9 mouse cellular contexts compared by ENCODE assay signal in the genomic region with DNA sequence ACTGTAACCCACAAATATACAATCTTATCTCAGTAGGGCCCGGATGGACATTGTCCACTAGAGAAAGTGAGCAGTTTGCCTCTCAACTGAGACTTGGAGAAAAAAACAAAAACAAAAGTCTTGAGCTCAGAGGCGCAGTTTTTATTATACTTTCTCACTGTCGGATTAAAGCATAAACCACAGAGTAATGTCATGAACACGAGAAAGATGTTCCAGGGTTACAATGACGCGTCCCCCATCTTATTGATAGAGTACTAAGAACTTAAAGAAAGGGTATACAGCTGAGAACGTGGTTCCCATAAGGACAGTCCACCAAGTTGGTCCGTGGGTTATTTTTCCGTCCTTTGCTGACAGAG. TPM values are rescaled to one million over a fixed set of nuclear protein-coding genes. Genes with fewer than 3 reads are reported as not detected.
DNase-seq lines count a peak whose midpoint lies in the region; ATAC-seq and TF ChIP-seq lines count a peak whose summit lies in the region.
"Had no signal": no experiment of that assay in that cellular context is flagged by ENCODE, and none has a peak within 500 bp of the region (broad histone marks: within the 10 kb centered on the region; RNA-seq: fewer than 3 reads in every experiment).

No protein-coding gene starts in this region.

- peak overlapping the region; percentile 100 for H3K27ac ChIP-seq in heart, adult 2 months
- no peak overlapping the region; the same call in 1 of the 2 replicates for H3K27ac ChIP-seq in forebrain, embryonic 11.5 days (ENCODE audit: low read depth, low read length)
- H3K27ac ChIP-seq in liver, embryonic 14.5 days = peak overlapping the region; percentile 93

- intact Hi-C loops in heart, adult 2 months (cut with DNase I) = no loop called here
- intact Hi-C loops in heart, postnatal 25 days (cut with DNase I) = no loop called here

- H3K36me3 ChIP-seq in heart, adult 2 months (ENCODE audit: control insufficient read depth, insufficient read depth, low read length) = no peaks in the 10 kb centered on the region; the same call in 1 of the 2 replicates
- no peaks in the 10 kb centered on the region for H3K36me3 ChIP-seq in C2C12 (ENCODE audit: control insufficient read depth, insufficient read depth)
- no peaks in the 10 kb centered on the region for H3K36me3 ChIP-seq in forebrain, embryonic 11.5 days (ENCODE audit: control insufficient read depth, insufficient read depth, low read length)
- no peaks in the 10 kb centered on the region for H3K36me3 ChIP-seq in liver, embryonic 14.5 days (replicated peaks; ENCODE audit: control insufficient read depth, insufficient read depth, low read depth)

- TF ChIP-seq EP300 in heart, adult 2 months (IDR thresholded peaks at IDR 0.05; ENCODE audit: insufficient read depth, low read depth, low read length) = no peak
- TF ChIP-seq EP300 in liver, embryonic 14.5 days (IDR thresholded peaks at IDR 0.05; ENCODE audit: low read depth) = no peak

- peak overlapping the region; percentile 84 for H3K4me2 ChIP-seq in forebrain, embryonic 11.5 days (ENCODE audit: low read depth, low read length, severe bottlenecking)
- H3K4me2 ChIP-seq in liver, embryonic 14.5 days (ENCODE audit: low read depth) = peak overlapping the region; percentile 99

- WGBS in heart, adult 2 months = 2% methylated on average over 9 of the region's 9 CpGs
- 3% methylated on average over 9 of the region's 9 CpGs for WGBS in forebrain, embryonic 11.5 days
- WGBS in liver, embryonic 14.5 days (ENCODE audit: insufficient replicate concordance) = under 1% methylated on average over 9 of the region's 9 CpGs

- no peak for TF ChIP-seq CTCF in heart, adult 2 months (IDR thresholded peaks at IDR 0.05)
- no peak for TF ChIP-seq CTCF in C2C12 (IDR thresholded peaks at IDR 0.05; ENCODE audit: control insufficient read depth, insufficient read depth, insufficient read length)
- no peak for TF ChIP-seq CTCF in liver, embryonic 14.5 days (IDR thresholded peaks at IDR 0.05; ENCODE audit: low read depth)

- peak overlapping the region; percentile 98 for H3K9ac ChIP-seq in heart, adult 2 months (ENCODE audit: low read depth, low read length)
- peak overlapping the region; percentile 97 for H3K9ac ChIP-seq in forebrain, embryonic 11.5 days (ENCODE audit: low read length)
- H3K9ac ChIP-seq in liver, embryonic 14.5 days (replicated peaks) = peak overlapping the region; percentile 98

- no peak for TF ChIP-seq POLR2A in heart, adult 2 months (IDR thresholded peaks at IDR 0.05; ENCODE audit: insufficient read depth, low read depth, low read length)

- H3K79me3 ChIP-seq in C2C12 (ENCODE audit: low read depth) = peaks cover 14% of the 10 kb centered on the region

- peak overlapping the region; percentile 90 for H3K4me3 ChIP-seq in heart, adult 2 months
- H3K4me3 ChIP-seq in C2C12 (ENCODE audit: insufficient read depth, poor library complexity, severe bottlenecking) = peak overlapping the region; percentile 75
- H3K4me3 ChIP-seq in forebrain, embryonic 11.5 days (ENCODE audit: low read depth, low read length) = peak overlapping the region; percentile 88
- H3K4me3 ChIP-seq in liver, embryonic 14.5 days (ENCODE audit: insufficient read depth in 1 of 2, low read depth in 2 of 2, low read length in 2 of 2) = peak overlapping the region; percentile 85 to 89

- no peak for ATAC-seq in forebrain, embryonic 11.5 days (replicated peaks; ENCODE audit: low FRiP score)
- ATAC-seq in liver, embryonic 14.5 days (ENCODE audit: insufficient read depth) = no peak

- no peaks in the 10 kb centered on the region for H3K9me3 ChIP-seq in forebrain, embryonic 11.5 days (ENCODE audit: control insufficient read depth, low read length)
- H3K9me3 ChIP-seq in liver, embryonic 14.5 days (ENCODE audit: control insufficient read depth, low read length) = no peaks in the 10 kb centered on the region

- no peak for DNase-seq in heart, adult 2 months
- no peak for DNase-seq in heart, postnatal 25 days (ENCODE audit: low spot score)
- no peak for DNase-seq in forebrain, embryonic 11.5 days (ENCODE audit: low spot score)
- DNase-seq in liver, embryonic 14.5 days (ENCODE audit: low read depth in 3 of 3, low spot score in 3 of 3) = no peak
- no peak for DNase-seq in urinary bladder, adult 18-20 months (ENCODE audit: low spot score in 2 of 2)
- no peak for DNase-seq in spleen, adult 18-20 months
- no peak for DNase-seq in spleen, postnatal 10 days (ENCODE audit: low spot score in 2 of 2)

- no peaks in the 10 kb centered on the region for H3K27me3 ChIP-seq in heart, adult 2 months (ENCODE audit: control insufficient read depth, insufficient read depth, low read length)
- H3K27me3 ChIP-seq in C2C12 (ENCODE audit: control insufficient read depth, insufficient read depth, insufficient read length) = no peaks in the 10 kb centered on the region
- no peaks in the 10 kb centered on the region for H3K27me3 ChIP-seq in forebrain, embryonic 11.5 days (ENCODE audit: control insufficient read depth, insufficient read depth, low read length)
- H3K27me3 ChIP-seq in liver, embryonic 14.5 days (ENCODE audit: control insufficient read depth, insufficient read depth, low read length) = no peaks in the 10 kb centered on the region

- peaks cover 4% of the 10 kb centered on the region for H3K4me1 ChIP-seq in heart, adult 2 months (ENCODE audit: control insufficient read depth, insufficient read depth, low read length)
- no peaks in the 10 kb centered on the region for H3K4me1 ChIP-seq in forebrain, embryonic 11.5 days (replicated peaks; ENCODE audit: control insufficient read depth, insufficient read depth, low read length)
- peaks cover 30 to 32% of the 10 kb centered on the region in 2 experiments for H3K4me1 ChIP-seq in liver, embryonic 14.5 days (replicated peaks; ENCODE audit: control insufficient read depth in 2 of 2, insufficient read depth in 2 of 2, low read length in 1 of 2)

- peak overlapping the region; percentile 79 for H3ac ChIP-seq in C2C12 (ENCODE audit: control insufficient read depth, insufficient read length, low read depth)

- peaks cover 3% of the 10 kb centered on the region for H3K79me2 ChIP-seq in heart, adult 2 months (replicated peaks; ENCODE audit: control insufficient read depth, insufficient read depth, low read length)
- peaks cover 51% of the 10 kb centered on the region for H3K79me2 ChIP-seq in C2C12 (ENCODE audit: control insufficient read depth, insufficient read depth)

TF ChIP-seq in C2C12, 6 proteins besides CTCF, POLR2A, EP300 and RAD21:
- TF ChIP-seq FOSL1 (IDR thresholded peaks at IDR 0.05; ENCODE audit: insufficient read depth, low read length, poor library complexity, severe bottlenecking) = no peak
- TF ChIP-seq CEBPB (IDR thresholded peaks at IDR 0.05; ENCODE audit: low read depth) = no peak
- no peak for TF ChIP-seq USF1 (IDR thresholded peaks at IDR 0.05; ENCODE audit: low read depth)
- no peak for TF ChIP-seq MAX (IDR thresholded peaks at IDR 0.05)
- TF ChIP-seq MYOG (IDR thresholded peaks at IDR 0.05; ENCODE audit: control insufficient read depth, extremely low read depth, insufficient read length) = no peak
- TF ChIP-seq MYOD1 (IDR thresholded peaks at IDR 0.05; ENCODE audit: control insufficient read depth, insufficient read length, low read depth) = no peak

RNA-seq across cellular contexts. Expression of gene Elf2, which starts 1.1 kb away (rescaled TPM):
- total RNA-seq in heart, adult 2 months (2021) = 10 to 100 TPM; 55.7 to 56.9 TPM
- polyA plus RNA-seq in heart, adult 2 months (2012; rRNA removed) = 25.6 and 38.1 TPM in 2 replicates
- total RNA-seq in heart, postnatal 25 days (2021) = 10 to 100 TPM; 55.6 to 65.7 TPM
- 19.5 TPM for polyA plus RNA-seq in C2C12 (2012; fragmentation: generic; extraction: Trizol)
- polyA plus RNA-seq in forebrain, embryonic 11.5 days (2014; fragmentation: Nextera tagmentation; extraction: Ambion mirVana) = 46.7 and 48.3 TPM in 2 replicates
- 14.8 and 20.7 TPM in 2 replicates for polyA plus RNA-seq in liver, embryonic 14.5 days (2012; rRNA removed)
- polyA plus RNA-seq in liver, embryonic 14.5 days (2014; fragmentation: Nextera tagmentation; extraction: Ambion mirVana) = 14.7 and 18.9 TPM in 2 replicates

RNA-seq across cellular contexts. Expression of gene Mgarp, which starts 57.2 kb away (rescaled TPM):
- under 1 TPM in 1 of 2 experiments, not detected in 1; 0.70 TPM for total RNA-seq in heart, adult 2 months (2021)
- polyA plus RNA-seq in heart, adult 2 months (2012; rRNA removed) = 0.12 and 0.41 TPM in 2 replicates
- total RNA-seq in heart, postnatal 25 days (2021) = under 1 TPM; 0.23 to 0.31 TPM
- polyA plus RNA-seq in C2C12 (2012; fragmentation: generic; extraction: Trizol) = 0.23 TPM
- 5.2 and 8.4 TPM in 2 replicates for polyA plus RNA-seq in forebrain, embryonic 11.5 days (2014; fragmentation: Nextera tagmentation; extraction: Ambion mirVana)
- 0.25 and 0.48 TPM in 2 replicates for polyA plus RNA-seq in liver, embryonic 14.5 days (2012; rRNA removed)
- 0.85 and 1.00 TPM in 2 replicates for polyA plus RNA-seq in liver, embryonic 14.5 days (2014; fragmentation: Nextera tagmentation; extraction: Ambion mirVana)
- total RNA-seq: hematopoietic stem cell, adult 5-6 weeks had no signal
